Mouse (Mus musculus) neural tube, embryonic 12.5 days (tissue): ENCODE data around the gene Sqstm1. TPM values are rescaled to one million over a fixed set of nuclear protein-coding genes. Genes with fewer than 3 reads are reported as not detected.

Source experiments
- ATAC-seq: fragments of 200-750 bp; cut with Nextera tagmentation; 2 replicates; pipeline ENCODE4 v1.8.0; 2017; ENCODE audit warnings: low read depth, mild to moderate bottlenecking, moderate TSS enrichment, moderate library complexity; ENCODE audit not compliant: low FRiP score
- H3K27ac ChIP-seq: fragments of 300-500 bp; sonication (generic); 2 replicates; pipeline ENCODE4 v1.5.1; 2016
- H3K27me3 ChIP-seq: fragments of 300-500 bp; sonication (generic); replicated peaks from 2 replicates; pipeline ENCODE4 v1.6.1; 2016; ENCODE audit warnings: mild to moderate bottlenecking
- H3K36me3 ChIP-seq: fragments of 300-500 bp; sonication (generic); 2 replicates; pipeline ENCODE4 v1.6.1; 2016; ENCODE audit warnings: mild to moderate bottlenecking
- H3K4me1 ChIP-seq: fragments of 300-500 bp; sonication (generic); 2 replicates; pipeline ENCODE4 v1.6.1; 2016
- H3K4me2 ChIP-seq: fragments of 300-500 bp; sonication (generic); replicated peaks from 2 replicates; pipeline ENCODE4 v1.6.1; 2016; ENCODE audit warnings: mild to moderate bottlenecking
- H3K4me3 ChIP-seq: fragments of 300-500 bp; sonication (generic); 2 replicates; pipeline ENCODE4 v1.5.1; 2016
- H3K9ac ChIP-seq: fragments of 300-500 bp; sonication (generic); 2 replicates; pipeline ENCODE4 v1.6.1; 2016; ENCODE audit warnings: mild to moderate bottlenecking
- H3K9me3 ChIP-seq: fragments of 300-500 bp; sonication (generic); 2 replicates; pipeline ENCODE4 v1.6.1; 2016; ENCODE audit warnings: mild to moderate bottlenecking
- WGBS: fragments of 180-500 bp; shearing (Covaris S2); methylation state at CpG from one replicate; pipeline ENCODE4 v1.1.7; 2016; 5-methylcytosine and 5-hydroxymethylcytosine counted together
- polyA plus RNA-seq: library from polyadenylated mRNA; unstranded; fragments of >200 nt; fragmentation: Nextera tagmentation; extraction: Ambion mirVana; gene quantifications from 2 replicates; pipeline ENCODE4 v1.2.1, GENCODE M21; 2016

The Sqstm1 gene
- polyA plus RNA-seq, 1 experiment from 2014 or later, result 241 TPM

DNA sequence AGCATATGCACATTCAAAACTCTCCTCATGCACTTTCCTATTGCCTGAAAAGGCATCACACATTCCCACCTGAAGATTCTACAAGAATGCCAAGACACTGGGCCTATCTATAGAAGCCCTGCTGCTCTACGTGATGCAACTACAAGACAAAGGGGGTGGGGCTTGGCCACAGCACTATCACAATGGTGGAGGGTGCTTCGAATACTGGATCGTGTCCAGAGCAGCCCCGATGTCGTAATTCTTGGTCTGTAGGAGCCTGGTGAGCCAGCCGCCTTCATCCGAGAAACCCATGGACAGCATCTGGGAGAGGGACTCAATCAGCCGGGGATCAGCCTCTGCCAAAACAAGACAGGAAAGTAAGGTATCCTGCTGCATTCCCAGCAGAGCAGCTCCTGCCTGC, 10.0 kb downstream of the Sqstm1 start:
- peaks cover 84% of the 10 kb centered on the region for H3K36me3 ChIP-seq
- no peaks in the 10 kb centered on the region for H3K9me3 ChIP-seq
- no peak for ATAC-seq
- WGBS, result 85% methylated on average over 8 of the region's 8 CpGs
- no peaks in the 10 kb centered on the region for H3K27me3 ChIP-seq
- H3K27ac ChIP-seq, result no peak overlapping the region
- H3K4me2 ChIP-seq, result no peak overlapping the region
- no peak overlapping the region for H3K9ac ChIP-seq
- H3K4me3 ChIP-seq, result no peak overlapping the region
- no peaks in the 10 kb centered on the region for H3K4me1 ChIP-seq

- Histone ChIP-seq H3K27me3 (no peaks in the 10 kb centered on the region), H3K27ac (no peak overlapping the region), H3K4me2 (no peak overlapping the region), H3K36me3 (peaks cover 67% of the 10 kb centered on the region), H3K4me3 (no peak overlapping the region), H3K9ac (no peak overlapping the region), H3K9me3 (no peaks in the 10 kb centered on the region), H3K4me1 (no peaks in the 10 kb centered on the region)
- 87% methylated on average over 2 of the region's 2 CpGs for WGBS
- ATAC-seq, result no peak
Measured at GRCm38 (mm10) chr11:50198916-50199315, 11.7 kb downstream of the Sqstm1 start.

- H3K9ac ChIP-seq, result no peak overlapping the region
- H3K4me3 ChIP-seq, result no peak overlapping the region
- ATAC-seq, result no peak
- no peaks in the 10 kb centered on the region for H3K9me3 ChIP-seq
- H3K4me2 ChIP-seq, result no peak overlapping the region
- no peak overlapping the region for H3K27ac ChIP-seq
- H3K27me3 ChIP-seq, result no peaks in the 10 kb centered on the region
- H3K36me3 ChIP-seq, result peaks cover 64% of the 10 kb centered on the region
- 84% methylated on average over 4 of the region's 5 CpGs for WGBS
- H3K4me1 ChIP-seq, result no peaks in the 10 kb centered on the region
Measured at GRCm38 (mm10) chr11:50198219-50198846, 12.3 kb downstream of the Sqstm1 start.

DNA sequence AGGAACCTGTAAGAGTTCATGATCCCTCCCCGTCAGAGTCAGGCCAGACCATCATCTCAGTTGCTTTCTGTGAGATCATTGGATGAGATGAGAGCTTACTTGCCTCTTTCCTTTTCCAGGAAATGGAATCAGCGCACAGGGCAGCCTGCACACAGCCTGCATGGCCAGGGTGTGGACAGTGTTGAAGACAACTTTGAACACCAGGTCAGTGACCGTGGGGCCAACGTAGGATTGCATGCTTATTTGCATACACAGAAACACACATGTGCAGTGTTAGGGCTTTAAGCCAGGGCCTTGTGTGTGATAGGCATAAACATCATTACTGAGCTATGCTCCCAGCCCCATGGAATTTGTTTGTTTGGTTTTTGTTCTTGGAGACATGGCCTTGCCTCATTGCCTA, 13.1 kb downstream of the Sqstm1 start:
- Histone ChIP-seq H3K9me3 (no peaks in the 10 kb centered on the region), H3K4me1 (no peaks in the 10 kb centered on the region), H3K9ac (no peak overlapping the region), H3K27me3 (no peaks in the 10 kb centered on the region), H3K36me3 (peaks cover 55% of the 10 kb centered on the region), H3K4me2 (no peak overlapping the region), H3K4me3 (no peak overlapping the region), H3K27ac (no peak overlapping the region)
- ATAC-seq, result no peak
- 93% methylated on average over 4 of the region's 4 CpGs for WGBS

DNA sequence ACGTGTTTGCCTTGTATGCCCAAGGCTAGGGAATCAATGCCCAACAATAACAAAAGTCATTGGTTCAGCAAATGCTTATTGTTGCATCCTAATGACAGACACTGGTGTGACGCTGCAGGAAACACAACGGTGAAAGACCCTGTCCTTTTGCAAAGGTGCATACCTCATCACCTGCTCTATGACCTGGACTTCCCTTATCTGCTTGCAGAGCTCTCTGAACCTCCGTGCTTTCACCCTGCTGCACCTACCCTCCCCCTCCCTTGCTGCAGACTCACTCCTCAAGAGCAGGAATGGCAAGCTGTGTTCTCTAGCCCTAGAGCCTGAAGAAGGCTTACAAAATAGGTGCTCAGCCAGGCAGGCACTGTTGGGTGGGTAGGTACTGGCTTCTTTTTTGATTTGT, 15.8 kb downstream of the Sqstm1 start:
- peaks cover 28% of the 10 kb centered on the region for H3K36me3 ChIP-seq

GRCm38 (mm10) chr11:50194070-50194469, 16.6 kb downstream of the Sqstm1 start:
- ATAC-seq, result no peak
- H3K27ac ChIP-seq, result no peak overlapping the region
- WGBS, result 74% methylated on average over 7 of the region's 7 CpGs
- no peaks in the 10 kb centered on the region for H3K9me3 ChIP-seq
- no peak overlapping the region for H3K9ac ChIP-seq
- no peak overlapping the region for H3K4me3 ChIP-seq
- H3K36me3 ChIP-seq, result peaks cover 21% of the 10 kb centered on the region
- H3K27me3 ChIP-seq, result no peaks in the 10 kb centered on the region
- H3K4me1 ChIP-seq, result no peaks in the 10 kb centered on the region
- no peak overlapping the region for H3K4me2 ChIP-seq

More for the DNA sequence above, 15.8 kb downstream of the Sqstm1 start:
- Histone ChIP-seq H3K4me2 (no peak overlapping the region), H3K27me3 (no peaks in the 10 kb centered on the region), H3K4me3 (no peak overlapping the region), H3K9ac (no peak overlapping the region; the same call in 1 of the 2 replicates), H3K9me3 (no peaks in the 10 kb centered on the region), H3K4me1 (no peaks in the 10 kb centered on the region), H3K27ac (no peak overlapping the region)
- WGBS, result 85% methylated on average over 4 of the region's 4 CpGs
- ATAC-seq, result no peak

- no peak overlapping the region for H3K4me2 ChIP-seq
- H3K27ac ChIP-seq, result no peak overlapping the region
- no peaks in the 10 kb centered on the region for H3K27me3 ChIP-seq
- H3K9ac ChIP-seq, result no peak overlapping the region
- H3K4me1 ChIP-seq, result no peaks in the 10 kb centered on the region
- ATAC-seq, result no peak
- H3K36me3 ChIP-seq, result peaks cover 7% of the 10 kb centered on the region
- H3K9me3 ChIP-seq, result no peaks in the 10 kb centered on the region
- no peak overlapping the region for H3K4me3 ChIP-seq
- 93% methylated on average over 3 of the region's 3 CpGs for WGBS
Measured at GRCm38 (mm10) chr11:50192278-50192677, 18.3 kb downstream of the Sqstm1 start.

DNA sequence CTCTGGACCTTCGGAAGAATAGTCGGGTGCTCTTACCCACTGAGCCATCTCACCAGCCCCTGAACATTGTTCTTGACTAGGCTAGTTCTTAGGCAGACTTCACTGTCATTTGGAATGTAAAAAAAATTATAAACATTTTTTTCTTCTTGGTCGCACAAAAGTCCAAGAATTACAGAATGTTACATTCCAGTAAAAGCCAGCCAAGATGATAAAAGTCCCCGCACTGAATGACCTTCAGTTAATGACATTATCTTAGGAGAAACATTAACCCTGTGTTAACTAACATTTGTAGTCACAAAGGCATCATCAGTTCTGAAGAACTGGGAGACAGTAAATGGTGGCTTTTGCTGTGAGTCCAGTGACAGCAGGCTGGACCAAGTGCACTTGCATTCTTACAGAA, 20.3 kb downstream of the Sqstm1 start:
- ATAC-seq, result no peak
- Histone ChIP-seq H3K9ac (no peak overlapping the region), H3K27ac (no peak overlapping the region), H3K36me3 (no peaks in the 10 kb centered on the region; the same call in none of the 2 replicates), H3K27me3 (no peaks in the 10 kb centered on the region), H3K4me2 (no peak overlapping the region), H3K4me1 (no peaks in the 10 kb centered on the region), H3K9me3 (no peaks in the 10 kb centered on the region), H3K4me3 (no peak overlapping the region)
- 89% methylated on average over 4 of the region's 4 CpGs for WGBS

DNA sequence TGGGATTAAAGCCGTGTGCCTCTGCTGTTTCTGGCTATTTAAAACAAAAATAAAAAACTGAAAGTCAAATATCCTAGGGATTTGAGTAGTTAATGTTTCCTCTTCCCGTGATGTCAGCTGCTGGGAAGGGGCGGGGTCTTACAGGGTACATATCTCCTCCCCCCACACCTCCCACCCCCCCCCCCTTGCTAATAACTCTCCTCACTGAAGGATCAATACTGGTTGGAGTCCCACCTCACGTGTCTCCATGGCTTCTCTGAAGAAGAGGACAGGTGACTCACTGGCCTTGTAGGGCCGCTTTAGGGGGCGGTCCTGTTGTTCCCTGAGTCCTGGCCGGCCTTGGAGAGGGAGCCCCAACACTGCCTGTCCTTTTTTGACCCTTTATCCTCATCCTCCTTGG, 21.9 kb downstream of the Sqstm1 start:
- H3K9ac ChIP-seq, result no peak overlapping the region
- H3K4me3 ChIP-seq, result no peak overlapping the region
- no peaks in the 10 kb centered on the region for H3K9me3 ChIP-seq
- 85% methylated on average over 7 of the region's 7 CpGs for WGBS
- peaks cover 4% of the 10 kb centered on the region for H3K36me3 ChIP-seq
- ATAC-seq, result no peak
- no peaks in the 10 kb centered on the region for H3K4me1 ChIP-seq
- H3K4me2 ChIP-seq, result no peak overlapping the region
- H3K27ac ChIP-seq, result no peak overlapping the region
- no peaks in the 10 kb centered on the region for H3K27me3 ChIP-seq

DNA sequence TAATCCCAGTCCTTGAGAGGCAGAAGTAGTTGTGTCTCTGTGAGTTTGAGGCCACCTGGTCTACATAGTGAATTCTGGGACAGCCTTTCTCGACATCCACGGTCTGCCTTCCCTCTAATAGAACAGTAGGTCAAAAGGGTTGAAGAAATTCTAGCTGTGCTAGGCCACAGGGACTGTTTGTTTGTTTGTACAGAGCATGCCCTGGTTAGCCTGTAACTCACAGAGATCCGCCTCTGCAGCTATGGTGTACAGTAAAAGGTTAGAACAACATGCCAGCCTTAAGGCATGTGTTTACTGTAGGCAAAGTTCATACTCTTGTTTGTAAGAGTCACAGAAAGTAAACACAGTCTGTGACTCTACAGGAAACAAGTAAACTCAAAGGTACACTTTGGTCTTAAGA, 25.8 kb downstream of the Sqstm1 start:
- Histone ChIP-seq H3K9me3 (no peaks in the 10 kb centered on the region), H3K9ac (no peak overlapping the region), H3K27ac (no peak overlapping the region), H3K4me1 (no peaks in the 10 kb centered on the region), H3K27me3 (no peaks in the 10 kb centered on the region), H3K36me3 (peaks cover 24% of the 10 kb centered on the region), H3K4me2 (no peak overlapping the region), H3K4me3 (no peak overlapping the region)
- WGBS, result 86% methylated on average over 3 of the region's 3 CpGs
- no peak for ATAC-seq

DNA sequence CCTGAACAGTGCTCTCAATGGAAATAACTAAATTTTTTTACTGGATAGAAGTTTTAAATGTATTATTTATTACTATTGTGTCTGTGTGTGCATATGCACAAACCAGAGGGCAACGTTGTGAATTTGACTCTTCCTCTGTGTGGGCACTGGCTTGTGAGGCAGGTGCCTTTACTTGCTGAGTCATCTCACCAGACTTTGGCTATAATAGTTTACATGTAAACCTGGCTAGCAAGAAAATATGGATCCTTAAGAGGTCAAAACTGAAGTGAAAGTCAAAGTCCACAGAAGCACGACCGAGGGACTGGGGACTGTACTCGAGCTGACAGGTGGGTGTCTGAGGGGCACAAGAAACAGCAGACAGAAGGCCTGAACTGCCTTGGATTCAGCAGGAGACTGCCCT, 27.9 kb downstream of the Sqstm1 start:
- Histone ChIP-seq H3K9ac (no peak overlapping the region), H3K36me3 (peaks cover 33% of the 10 kb centered on the region), H3K27ac (no peak overlapping the region), H3K4me2 (no peak overlapping the region), H3K4me3 (no peak overlapping the region), H3K4me1 (no peaks in the 10 kb centered on the region), H3K27me3 (no peaks in the 10 kb centered on the region), H3K9me3 (no peaks in the 10 kb centered on the region)
- WGBS, result 92% methylated on average over 4 of the region's 4 CpGs
- no peak for ATAC-seq

DNA sequence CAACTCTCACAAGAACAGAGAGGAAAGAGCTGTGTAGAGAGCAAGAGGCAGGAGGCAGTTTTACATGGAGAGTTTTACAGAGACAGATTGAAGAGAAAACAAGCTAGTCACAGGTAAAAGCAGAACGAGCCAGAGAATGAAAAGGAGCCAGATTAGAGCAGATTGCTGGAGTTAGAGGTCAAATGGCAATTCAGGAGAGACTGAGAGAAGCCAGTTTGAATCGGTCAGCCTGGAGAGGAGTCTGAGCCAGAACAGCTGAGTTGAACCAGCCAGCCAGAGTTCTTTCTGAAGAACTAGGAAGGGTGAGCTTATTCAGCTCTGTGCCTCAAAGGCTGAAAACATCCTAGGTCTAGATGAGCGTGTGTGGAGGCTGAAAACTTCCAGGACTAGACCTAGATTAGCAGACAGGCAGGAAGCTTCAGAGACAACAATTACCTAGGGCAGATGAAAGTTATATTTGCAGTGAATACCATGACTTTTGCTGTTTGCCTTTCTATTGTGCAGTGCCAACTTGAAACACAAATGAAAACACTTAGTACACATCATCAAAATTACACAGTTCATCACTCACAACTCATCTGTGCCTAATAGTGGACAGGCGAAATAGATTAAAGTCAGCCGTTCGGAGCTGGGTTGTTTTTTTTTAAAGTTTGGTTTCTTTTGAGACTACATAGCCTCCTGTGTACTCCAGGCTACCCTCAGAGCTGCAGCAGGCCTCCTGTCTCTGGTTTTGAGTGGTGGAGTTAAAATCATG, 30.0 kb downstream of the Sqstm1 start:
- Histone ChIP-seq H3K9ac (no peak overlapping the region), H3K9me3 (no peaks in the 10 kb centered on the region), H3K4me1 (no peaks in the 10 kb centered on the region; the same call in 1 of the 2 replicates), H3K27me3 (no peaks in the 10 kb centered on the region), H3K4me2 (no peak overlapping the region), H3K36me3 (peaks cover 42% of the 10 kb centered on the region), H3K27ac (no peak overlapping the region), H3K4me3 (no peak overlapping the region)
- no peak for ATAC-seq
- 81% methylated on average over 6 of the region's 6 CpGs for WGBS
